Mouse (Mus musculus): ENCODE data around the gene Ak5. TPM values are rescaled to one million over a fixed set of nuclear protein-coding genes. Genes with fewer than 3 reads are reported as not detected.
"Not testable (repeated sequence)": the region's sequence is repeated elsewhere in the genome, so short reads cannot be mapped to it uniquely, and the experiment has no call there.

Ak5 gene
- 5.2 TPM for polyA plus RNA-seq (2021)

DNA sequence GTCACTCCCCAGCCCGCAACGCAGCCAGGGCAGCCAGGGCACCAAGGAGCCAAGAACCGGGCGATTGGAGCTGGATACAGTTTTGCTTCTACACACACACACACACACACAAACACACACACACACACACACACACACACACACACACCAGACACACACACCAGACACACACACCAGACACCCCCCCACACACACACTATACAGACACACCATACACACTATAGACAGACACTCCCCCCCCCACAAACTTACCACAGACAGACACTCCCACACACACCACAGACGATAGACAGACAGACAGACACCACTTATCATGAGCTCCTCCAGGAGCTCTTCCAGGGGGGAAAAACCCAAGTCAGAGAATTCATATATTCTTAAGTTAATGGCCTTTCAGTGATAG lies at the start of gene Ak5:
Ak5 (minus strand) TSS at position 122 of the 400 bp plus-strand sequence.
- ChIA-PET CTCF (interaction anchor here (0.7 to 4.4 kb wide), 5 partner anchors 8 to 199 kb away, joined by 3 to 21 read pairs (median 4); no protein-coding TSS in a partner anchor), POLR2A (interaction anchor here (0.6 to 1.2 kb wide), 5 partner anchors 9 to 272 kb away, joined by 3 to 6 read pairs (median 3); no protein-coding TSS in a partner anchor)
- H3K27me3 ChIP-seq = peaks cover 5% of the 10 kb centered on the region
- DNase-seq (ENCODE audit: low read depth, low spot score) (no peak), ATAC-seq (no peak)
- no peak for TF ChIP-seq CTCF (IDR thresholded peaks at IDR 0.05)
- in situ Hi-C loops (cut with MboI; ENCODE audit: low pct_unique_long_range_greater_than_20kb) = loop anchor here (10.0 kb wide), 1 partner anchor 683 kb away; no protein-coding TSS in a partner anchor

DNA sequence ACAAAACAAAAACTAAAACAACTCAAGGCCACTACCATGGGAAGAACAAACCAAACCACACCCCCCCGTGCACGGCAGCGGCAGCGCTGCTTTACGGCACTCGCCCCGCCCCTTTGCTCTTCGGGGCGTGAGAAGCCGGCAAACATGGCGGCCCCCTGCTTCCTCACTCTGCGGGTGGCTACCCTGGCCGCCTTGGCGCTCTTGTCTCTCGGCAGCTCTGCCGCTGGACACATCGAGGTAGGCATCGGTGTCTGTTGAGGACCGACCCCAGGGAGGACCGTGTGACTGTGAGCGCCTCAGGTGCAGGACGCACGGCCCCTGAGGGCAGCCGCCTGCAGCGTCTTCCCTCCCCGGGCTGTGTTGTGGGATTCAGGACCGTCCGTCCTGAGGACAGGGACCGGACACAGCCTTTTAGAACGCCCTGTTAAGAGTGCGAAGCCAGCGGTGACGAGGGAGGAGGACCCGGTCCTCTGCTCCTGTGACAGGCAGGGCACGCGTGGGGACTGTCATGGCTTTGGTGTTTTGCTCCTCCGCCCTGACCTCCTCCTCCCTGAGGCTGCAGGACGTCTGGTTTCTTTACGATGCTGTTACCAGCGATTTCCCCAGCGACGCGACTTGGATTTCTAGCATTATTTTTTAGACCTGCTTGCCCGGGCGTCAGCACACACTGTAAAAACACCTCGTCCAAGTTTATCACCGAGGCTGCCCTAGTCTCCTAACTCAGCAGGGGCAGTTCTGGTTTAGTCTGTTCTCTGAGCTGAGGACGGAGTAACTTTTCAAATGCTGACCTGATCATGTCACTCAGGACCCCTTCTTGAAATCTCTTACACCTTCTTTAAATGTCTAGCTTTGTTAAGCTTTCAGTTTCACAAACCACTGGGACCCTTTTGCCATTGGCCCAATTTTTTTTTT lies 46.1 kb upstream of the Ak5 start, which contains the start of gene Pigk:
Pigk (plus strand) TSS at position 110 of the 912 bp plus-strand sequence.
- POLR2A ChIA-PET = interaction anchor here (0.6 to 1.2 kb wide), 4 partner anchors 9 to 215 kb away, joined by 3 read pairs; no protein-coding TSS in a partner anchor
- ATAC-seq (peak; percentile 71), DNase-seq (ENCODE audit: low read depth, low spot score) (no peak)
- in situ Hi-C loops (cut with MboI; ENCODE audit: low pct_unique_long_range_greater_than_20kb) = loop anchor here (5.0 kb wide), 1 partner anchor 237 kb away; no protein-coding TSS in a partner anchor
- H3K27me3 ChIP-seq = no peaks in the 10 kb centered on the region
- CTCF ChIA-PET = interaction anchor here (1.3 to 2.2 kb wide), 4 partner anchors 12 to 240 kb away, joined by 4 to 7 read pairs (median 4); no protein-coding TSS in a partner anchor
- no peak for TF ChIP-seq CTCF (IDR thresholded peaks at IDR 0.05)

DNA sequence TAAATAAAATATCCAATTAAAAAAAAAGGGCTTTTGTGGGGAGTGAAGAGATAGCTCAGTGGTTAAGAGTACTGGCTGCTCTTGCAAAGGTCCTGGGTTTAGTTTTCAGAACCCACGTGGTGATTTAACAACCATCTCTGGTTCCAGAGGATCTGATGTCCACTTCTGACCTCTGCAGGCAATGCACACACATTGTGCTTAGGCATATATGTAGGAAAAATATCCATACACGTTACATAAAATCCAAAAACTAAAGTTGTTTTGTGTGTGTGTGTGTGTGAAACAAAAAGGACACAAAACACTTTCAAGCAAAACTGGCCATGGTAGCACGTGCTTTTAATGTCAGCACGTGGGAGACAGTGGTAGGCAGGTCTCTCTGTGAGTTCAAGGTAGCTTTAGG lies 44.8 kb upstream of the Ak5 start:
- TF ChIP-seq CTCF (IDR thresholded peaks at IDR 0.05) = no peak
- ATAC-seq (no peak), DNase-seq (ENCODE audit: low read depth, low spot score) (no peak)
- ChIA-PET POLR2A (interaction anchor here (0.5 to 1.2 kb wide), 4 partner anchors 10 to 246 kb away, joined by 3 to 4 read pairs (median 3); no protein-coding TSS in a partner anchor), CTCF (interaction anchor here (0.9 to 2.2 kb wide), 6 partner anchors 9 to 245 kb away, joined by 3 to 7 read pairs (median 3); no protein-coding TSS in a partner anchor)
- in situ Hi-C loops (cut with MboI; ENCODE audit: low pct_unique_long_range_greater_than_20kb) = loop anchor here (5.0 kb wide), 1 partner anchor 236 kb away; no protein-coding TSS in a partner anchor
- no peaks in the 10 kb centered on the region for H3K27me3 ChIP-seq

- ChIA-PET CTCF (interaction anchor here (0.6 to 2.3 kb wide), 11 partner anchors 13 to 249 kb away, joined by 3 to 10 read pairs (median 4); no protein-coding TSS in a partner anchor), POLR2A (no interaction called here)
- TF ChIP-seq CTCF (IDR thresholded peaks at IDR 0.05) = peak; percentile 77
- no peak for ATAC-seq
- H3K27me3 ChIP-seq = no peaks in the 10 kb centered on the region
- DNase-seq (ENCODE audit: low read depth, low spot score) = no peak
- in situ Hi-C loops (cut with MboI; ENCODE audit: low pct_unique_long_range_greater_than_20kb) = loop anchor here (5.0 kb wide), 1 partner anchor 233 kb away; no protein-coding TSS in a partner anchor
Measured at GRCm38 (mm10) chr3:152709936-152710335, 41.8 kb upstream of the Ak5 start.

- ATAC-seq (peak; percentile 90), DNase-seq (ENCODE audit: low read depth, low spot score) (no peak)
- in situ Hi-C loops (cut with MboI; ENCODE audit: low pct_unique_long_range_greater_than_20kb) = no loop called here
- ChIA-PET POLR2A (interaction anchor here (0.6 kb wide), 1 partner anchor 310 kb away, joined by 8 read pairs; no protein-coding TSS in a partner anchor), CTCF (interaction anchor here (0.7 to 2.5 kb wide), 10 partner anchors 12 to 312 kb away, joined by 3 to 10 read pairs (median 3); partner anchors contain the start of gene Zzz3)
- no peaks in the 10 kb centered on the region for H3K27me3 ChIP-seq
- TF ChIP-seq CTCF (IDR thresholded peaks at IDR 0.05) = no peak
Measured at GRCm38 (mm10) chr3:152707321-152707823, 39.2 kb upstream of the Ak5 start.

DNA sequence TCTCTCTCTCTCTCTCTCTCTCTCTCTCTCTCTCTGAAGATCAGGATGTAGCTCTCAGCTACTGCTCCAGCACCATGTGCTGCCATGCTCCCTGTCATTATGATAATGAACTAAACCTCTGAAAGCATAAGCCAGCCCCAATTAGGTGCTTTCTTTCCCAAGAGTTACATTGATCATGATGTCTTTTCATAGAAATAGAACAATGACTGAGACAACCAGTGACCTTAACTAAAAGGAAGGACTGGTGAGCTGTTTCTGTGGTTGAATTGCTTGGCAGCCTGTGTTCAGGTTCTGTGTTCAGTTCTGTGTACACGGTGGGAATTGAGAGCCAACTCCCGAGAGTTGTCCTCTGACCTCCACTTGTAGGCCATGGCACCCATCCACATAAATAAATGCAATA lies 38.7 kb upstream of the Ak5 start:
- no peak for TF ChIP-seq CTCF (IDR thresholded peaks at IDR 0.05)
- DNase-seq (ENCODE audit: low read depth, low spot score) = no peak
- POLR2A ChIA-PET = interaction anchor here (0.6 kb wide), 1 partner anchor 1281 kb away, joined by 4 read pairs; no protein-coding TSS in a partner anchor
- in situ Hi-C loops (cut with MboI; ENCODE audit: low pct_unique_long_range_greater_than_20kb) = no loop called here
- CTCF ChIA-PET = interaction anchor here (0.9 to 2.5 kb wide), 8 partner anchors 11 to 312 kb away, joined by 3 to 10 read pairs (median 3); partner anchors contain the start of gene Zzz3
- H3K27me3 ChIP-seq = no peaks in the 10 kb centered on the region
- ATAC-seq = no peak

DNA sequence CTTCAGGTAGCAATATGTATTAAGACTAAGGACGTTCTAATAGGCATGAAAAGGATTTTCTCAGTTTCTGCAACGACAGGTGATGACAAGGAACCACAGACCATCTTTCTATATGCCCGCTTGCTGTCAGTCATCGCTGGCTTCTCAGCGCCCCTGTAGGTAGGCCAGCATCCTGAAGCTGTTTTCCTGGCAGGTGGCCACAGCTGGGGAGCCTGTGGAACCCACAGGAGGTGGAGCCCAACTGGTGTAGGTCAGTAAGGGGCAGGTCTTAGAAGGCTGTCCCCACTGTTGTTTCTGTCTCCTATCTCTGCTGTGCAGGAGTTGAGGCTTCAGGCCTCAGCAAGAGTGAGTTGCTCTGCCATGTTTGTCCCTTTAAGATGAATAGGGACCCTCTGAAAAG lies 37.7 kb upstream of the Ak5 start:
- POLR2A ChIA-PET = no interaction called here
- H3K27me3 ChIP-seq = no peaks in the 10 kb centered on the region
- DNase-seq (ENCODE audit: low read depth, low spot score) (no peak), ATAC-seq (no peak)
- in situ Hi-C loops (cut with MboI; ENCODE audit: low pct_unique_long_range_greater_than_20kb) = no loop called here
- TF ChIP-seq CTCF (IDR thresholded peaks at IDR 0.05) = no peak
- CTCF ChIA-PET = interaction anchor here (1.5 kb wide), 1 partner anchor 35 kb away, joined by 3 read pairs; no protein-coding TSS in a partner anchor

DNA sequence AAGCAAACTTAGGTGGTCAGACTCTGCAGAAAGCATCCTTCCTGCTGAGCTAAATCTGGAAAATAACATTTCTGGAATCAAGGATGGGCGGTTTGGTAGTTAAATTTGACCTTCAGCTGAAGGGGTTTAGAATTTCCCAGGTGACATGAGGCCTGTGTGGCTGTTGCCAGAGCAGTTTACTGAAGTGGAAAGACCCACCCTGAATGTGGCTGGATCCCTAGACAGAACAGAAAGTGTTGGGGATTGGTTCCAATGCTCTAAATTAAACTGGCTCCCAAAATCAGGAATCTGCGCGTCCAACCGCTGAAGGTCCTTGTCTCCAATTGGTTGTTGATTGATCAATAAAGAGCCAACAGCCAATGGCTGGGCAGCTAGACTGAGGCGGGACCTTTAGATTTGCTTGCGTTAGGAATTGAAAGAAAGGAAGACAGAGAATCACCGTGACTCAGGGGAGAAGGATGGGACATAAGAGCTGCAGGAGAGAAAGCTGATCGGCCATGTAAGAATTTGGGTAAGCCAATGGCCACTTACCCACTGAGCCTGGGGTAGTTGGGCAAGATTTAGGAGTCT lies 34.2 kb upstream of the Ak5 start:
- CTCF ChIA-PET = interaction anchor here (0.8 to 1.4 kb wide), 3 partner anchors 13 to 308 kb away, joined by 3 to 4 read pairs (median 3); no protein-coding TSS in a partner anchor

DNA sequence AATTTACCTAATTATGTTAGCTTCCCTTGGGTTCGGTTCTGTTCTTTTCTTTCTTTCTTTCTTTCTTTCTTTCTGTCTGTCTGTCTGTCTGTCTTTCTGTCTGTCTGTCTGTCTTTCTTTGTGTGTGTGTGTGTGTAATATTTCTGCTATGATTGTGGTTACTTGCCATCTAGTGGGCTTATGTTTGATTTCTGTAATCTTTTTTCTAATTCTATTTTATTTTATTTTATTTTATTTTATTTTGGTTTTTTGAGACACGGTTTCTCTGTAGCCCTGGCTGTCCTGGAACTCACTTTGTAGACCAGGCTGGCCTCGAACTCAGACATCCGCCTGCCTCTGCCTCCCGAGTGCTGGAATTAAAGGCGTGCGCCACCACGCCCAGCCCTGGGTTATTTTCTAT lies 33.4 kb upstream of the Ak5 start:
- POLR2A ChIA-PET = interaction anchor here (1.0 kb wide), 1 partner anchor 35 kb away, joined by 4 read pairs; no protein-coding TSS in a partner anchor
- DNase-seq (ENCODE audit: low read depth, low spot score); in situ Hi-C loops (cut with MboI; ENCODE audit: low pct_unique_long_range_greater_than_20kb); H3K27me3 ChIP-seq; ATAC-seq: not testable (repeated sequence)
- CTCF ChIA-PET = interaction anchor here (1.4 kb wide), 1 partner anchor 13 kb away, joined by 4 read pairs; no protein-coding TSS in a partner anchor

More for the DNA sequence above, 34.2 kb upstream of the Ak5 start:
- no peak for TF ChIP-seq CTCF (IDR thresholded peaks at IDR 0.05)
- DNase-seq (ENCODE audit: low read depth, low spot score) = no peak
- H3K27me3 ChIP-seq = no peaks in the 10 kb centered on the region
- in situ Hi-C loops (cut with MboI; ENCODE audit: low pct_unique_long_range_greater_than_20kb) = no loop called here
- POLR2A ChIA-PET = interaction anchor here (1.0 kb wide), 1 partner anchor 36 kb away, joined by 4 read pairs; no protein-coding TSS in a partner anchor
- ATAC-seq = no peak
